Mouse (Mus musculus) spleen, postnatal 36 days (tissue): Measurements from ENCODE around the gene Dennd5a.
"Not testable (repeated sequence)": the region's sequence is repeated elsewhere in the genome, so short reads cannot be mapped to it uniquely, and the experiment has no call there.

Experiments used
- DNase-seq, 2 experiments: peaks; one replicate each; pipeline ENCODE4 v3.0.0; 2022; ENCODE audit warnings: low spot score in 2 of 2, mixed read lengths in 1 of 2

Dennd5a gene

GRCm38 (mm10) chr7:109959716-109960612, at the start of gene Dennd5a:
Dennd5a (minus strand) TSS chr7:109960470.
- peak; percentile 53 to 54 for DNase-seq

- no peak for DNase-seq
Observed at GRCm38 (mm10) chr7:110009084-110009483, 48.8 kb upstream of the Dennd5a start.

GRCm38 (mm10) chr7:110008513-110008912, 48.2 kb upstream of the Dennd5a start:
- no peak for DNase-seq

- DNase-seq, result peak in 1 of 2 experiments; percentile 14
Observed at GRCm38 (mm10) chr7:110006471-110007195, 46.4 kb upstream of the Dennd5a start.

GRCm38 (mm10) chr7:110005976-110006375, 45.7 kb upstream of the Dennd5a start:
- no peak for DNase-seq

GRCm38 (mm10) chr7:110002968-110003367, 42.7 kb upstream of the Dennd5a start:
- DNase-seq, result no peak

- peak; percentile 2 to 28 for DNase-seq
Observed at GRCm38 (mm10) chr7:110002092-110002491, 41.8 kb upstream of the Dennd5a start.

GRCm38 (mm10) chr7:109998388-109998787, 38.1 kb upstream of the Dennd5a start:
- DNase-seq, result no peak

GRCm38 (mm10) chr7:109993157-109993959, 33.1 kb upstream of the Dennd5a start:
- no peak for DNase-seq

GRCm38 (mm10) chr7:109991286-109991685, 31.0 kb upstream of the Dennd5a start:
- no peak for DNase-seq

GRCm38 (mm10) chr7:109986775-109987174, 26.5 kb upstream of the Dennd5a start, which contains the start of gene Tmem41b:
Tmem41b (minus strand) TSS chr7:109986929.
- DNase-seq, result peak in 1 of 2 experiments; percentile 45

- peak; percentile 99 to 100 for DNase-seq
Observed at GRCm38 (mm10) chr7:109986133-109986669, 25.9 kb upstream of the Dennd5a start.

GRCm38 (mm10) chr7:109985661-109986132, 25.4 kb upstream of the Dennd5a start:
- no peak for DNase-seq

- DNase-seq, result not testable (repeated sequence)
Observed at GRCm38 (mm10) chr7:109984608-109985007, 24.3 kb upstream of the Dennd5a start.

GRCm38 (mm10) chr7:109977131-109977530, 16.9 kb upstream of the Dennd5a start:
- peak in 1 of 2 experiments; percentile 11 for DNase-seq

GRCm38 (mm10) chr7:109975966-109976715, 15.9 kb upstream of the Dennd5a start:
- DNase-seq, result no peak

- no peak for DNase-seq
Observed at GRCm38 (mm10) chr7:109969542-109969941, 9.3 kb upstream of the Dennd5a start.

GRCm38 (mm10) chr7:109968924-109969450, 8.7 kb upstream of the Dennd5a start:
- peak in 1 of 2 experiments; percentile 26 for DNase-seq

- DNase-seq, result peak; percentile 56 to 70
Observed at GRCm38 (mm10) chr7:109967805-109968579, 7.7 kb upstream of the Dennd5a start.
